Mouse (Mus musculus) midbrain, postnatal 0 days (tissue): ENCODE measurements around the gene Gm17651. TPM values are rescaled to one million over a fixed set of nuclear protein-coding genes. Genes with fewer than 3 reads are reported as not detected.

Experiments
- ATAC-seq: fragments of 200-750 bp; cut with Nextera tagmentation; 2 replicates; pipeline ENCODE4 v1.8.0; 2017; ENCODE audit warnings: moderate number of reproducible peaks, mild to moderate bottlenecking, moderate TSS enrichment, moderate library complexity; ENCODE audit not compliant: low FRiP score
- DNase-seq: peaks from one replicate; pipeline ENCODE4 v3.0.0-alpha.2; 2015; ENCODE audit warnings: low spot score
- H3K27ac ChIP-seq: fragments of 300-500 bp; sonication (generic); 2 replicates; pipeline ENCODE4 v1.5.1; 2014; ENCODE audit warnings: low read depth, mild to moderate bottlenecking, low read length, mixed read lengths
- H3K27me3 ChIP-seq: fragments of 300-500 bp; sonication (generic); 2 replicates; pipeline ENCODE4 v1.6.1; 2014; ENCODE audit warnings: low read length, control low read depth, mixed read lengths; ENCODE audit not compliant: insufficient read depth
- H3K36me3 ChIP-seq: fragments of 300-500 bp; sonication (generic); 2 replicates; pipeline ENCODE4 v1.6.1; 2014; ENCODE audit warnings: low read length, control low read depth, mixed read lengths; ENCODE audit not compliant: insufficient read depth
- H3K4me1 ChIP-seq: fragments of 300-500 bp; sonication (generic); 2 replicates; pipeline ENCODE4 v1.6.1; 2014; ENCODE audit warnings: mild to moderate bottlenecking, control low read depth, antibody characterized with exemption, low read length, mixed read lengths; ENCODE audit not compliant: insufficient read depth
- H3K4me2 ChIP-seq: fragments of 300-500 bp; sonication (generic); 2 replicates; pipeline ENCODE4 v1.6.1; 2014; ENCODE audit warnings: low read depth, mild to moderate bottlenecking, low read length, mixed read lengths; ENCODE audit not compliant: poor library complexity, severe bottlenecking
- H3K4me3 ChIP-seq: fragments of 300-500 bp; sonication (generic); 2 replicates; pipeline ENCODE4 v1.5.1; 2014; ENCODE audit warnings: low read depth, mild to moderate bottlenecking, low read length, moderate library complexity
- H3K9ac ChIP-seq: fragments of 300-500 bp; sonication (generic); replicated peaks from 2 replicates; pipeline ENCODE4 v1.6.1; 2014; ENCODE audit warnings: mild to moderate bottlenecking, low read length, moderate library complexity, mixed read lengths; ENCODE audit not compliant: poor library complexity, severe bottlenecking
- H3K9me3 ChIP-seq: fragments of 300-500 bp; sonication (generic); 2 replicates; pipeline ENCODE4 v1.6.1; 2016; ENCODE audit warnings: low read length, control low read depth
- CTCF ChIP-seq: IDR thresholded peaks from 2 replicates; pipeline ENCODE4 v1.5.1; 2016; ENCODE audit warnings: antibody characterized with exemption, mild to moderate bottlenecking
- WGBS: fragments of 180-500 bp; shearing (Covaris S2); extraction: QIAGEN DNeasy Blood & Tissue Kit; methylation state at CpG from one replicate; pipeline ENCODE4 v1.1.7; 2014; 5-methylcytosine and 5-hydroxymethylcytosine counted together
- polyA plus RNA-seq: library from polyadenylated mRNA; unstranded; fragments of >200 nt; fragmentation: Nextera tagmentation; extraction: Ambion mirVana; gene quantifications from 2 replicates; pipeline ENCODE4 v1.2.1, GENCODE M21; 2015
- total RNA-seq: library from RNA; depleted of rRNA; stranded (reverse); fragments of >200 nt; gene quantifications from 2 replicates; pipeline ENCODE4 v1.2.3, GENCODE M21; 2014

The Gm17651 gene
- total and polyA plus RNA-seq, 2 experiments from 2014 or later, result not detected

DNA sequence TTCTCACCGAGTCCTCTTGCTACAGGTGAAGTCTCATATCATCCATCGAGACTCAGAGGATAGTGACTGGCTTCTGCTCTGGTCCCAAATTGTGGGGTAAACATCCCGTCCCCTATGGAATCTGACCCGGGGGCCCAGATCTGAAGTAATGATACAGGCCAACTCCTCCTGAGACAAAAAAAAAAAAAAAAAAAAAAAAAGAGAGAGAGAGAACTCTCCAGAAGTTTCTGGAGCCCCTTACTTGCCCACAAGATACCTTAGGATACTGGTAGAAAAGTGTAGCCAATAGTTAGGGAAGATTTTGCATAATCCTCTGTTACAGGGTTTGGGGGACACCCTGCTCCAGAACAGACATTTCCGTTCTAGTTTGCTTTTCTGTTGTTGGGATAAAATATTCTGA, 8.1 kb upstream of the Gm17651 start:
- H3K27me3 ChIP-seq, result no peaks in the 10 kb centered on the region
- H3K36me3 ChIP-seq, result no peaks in the 10 kb centered on the region
- H3K9me3 ChIP-seq, result no peaks in the 10 kb centered on the region
- H3K4me3 ChIP-seq, result peak overlapping the region; percentile 37; the same call in 1 of the 2 replicates
- peak overlapping the region; percentile 61 for H3K4me2 ChIP-seq
- no peak overlapping the region for H3K9ac ChIP-seq
- peaks cover 9% of the 10 kb centered on the region; the same call in 1 of the 2 replicates for H3K4me1 ChIP-seq
- no peak overlapping the region for H3K27ac ChIP-seq
- TF ChIP-seq CTCF, result no peak
- 27% methylated on average over 5 of the region's 5 CpGs for WGBS
- DNase-seq (no peak), ATAC-seq (no peak)

DNA sequence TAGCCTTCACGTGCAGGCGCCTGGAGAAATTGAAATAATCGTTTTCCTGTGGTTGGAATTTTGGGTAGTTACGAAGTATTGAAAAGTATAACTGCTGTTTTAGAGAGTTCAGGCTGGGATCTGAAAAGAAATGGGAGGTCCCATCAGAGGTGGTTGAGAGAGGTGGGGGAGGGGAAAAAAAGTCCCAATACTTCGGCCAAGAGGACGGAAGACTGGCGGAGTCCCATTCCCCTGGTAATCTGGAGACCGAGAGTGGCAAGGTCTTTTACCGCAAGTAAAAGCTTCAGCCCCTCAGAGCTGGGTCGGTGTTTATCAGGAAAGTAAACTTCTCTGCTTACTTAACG, 7.6 kb upstream of the Gm17651 start:
- no peaks in the 10 kb centered on the region for H3K9me3 ChIP-seq
- DNase-seq (no peak), ATAC-seq (no peak)
- TF ChIP-seq CTCF, result no peak
- no peak overlapping the region for H3K27ac ChIP-seq
- H3K4me3 ChIP-seq, result peak overlapping the region; percentile 37
- 2% methylated on average over 11 of the region's 11 CpGs for WGBS
- no peaks in the 10 kb centered on the region for H3K27me3 ChIP-seq
- peaks cover 9% of the 10 kb centered on the region; the same call in 1 of the 2 replicates for H3K4me1 ChIP-seq
- H3K36me3 ChIP-seq, result no peaks in the 10 kb centered on the region
- H3K9ac ChIP-seq, result no peak overlapping the region
- H3K4me2 ChIP-seq, result peak overlapping the region; percentile 61

DNA sequence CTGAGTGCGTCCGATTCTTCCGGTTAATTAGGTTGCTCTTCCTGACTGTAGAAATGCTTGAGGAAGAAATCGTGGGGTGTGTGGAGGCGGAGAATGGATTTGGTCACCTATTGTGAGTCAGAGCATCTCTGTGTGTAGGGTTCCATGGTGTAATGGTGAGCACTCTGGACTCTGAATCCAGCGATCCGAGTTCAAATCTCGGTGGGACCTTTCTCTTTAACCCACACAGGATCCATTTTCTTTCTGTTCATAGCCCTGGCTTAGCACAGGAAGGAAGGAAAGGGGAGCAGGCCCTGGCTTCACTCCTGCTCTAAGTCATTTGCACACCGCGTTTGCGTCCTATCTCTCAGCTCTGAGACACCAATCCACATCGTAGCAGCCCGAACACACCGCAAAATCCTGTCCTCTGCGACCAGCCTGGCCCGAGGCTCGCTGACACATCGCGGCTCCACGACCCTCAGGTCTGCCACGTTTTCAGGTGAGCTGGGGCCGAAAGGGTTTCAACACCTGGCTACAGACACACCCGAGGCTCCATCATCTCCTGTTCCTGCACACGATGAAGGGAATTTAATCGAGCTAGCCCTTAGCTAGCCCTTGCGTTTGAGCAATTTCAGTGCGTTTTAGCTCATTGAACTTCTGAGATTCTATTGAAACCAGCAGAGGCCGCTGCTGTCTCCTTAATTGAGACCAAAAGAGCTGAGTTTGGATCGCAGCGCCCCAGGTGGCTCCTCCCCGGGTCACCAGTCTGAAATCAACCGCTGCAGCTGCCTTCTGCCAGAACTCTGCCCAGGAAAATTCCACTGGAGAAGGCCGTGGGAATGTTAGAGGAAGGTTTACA, 7.0 kb upstream of the Gm17651 start:
- H3K4me1 ChIP-seq, result peaks cover 9% of the 10 kb centered on the region; the same call in 1 of the 2 replicates
- H3K4me2 ChIP-seq, result peak overlapping the region; percentile 61
- peak; percentile 78 for TF ChIP-seq CTCF
- DNase-seq (peak; percentile 85), ATAC-seq (peak; percentile 82)
- peak overlapping the region; percentile 37 for H3K4me3 ChIP-seq
- H3K27ac ChIP-seq, result peak overlapping the region; percentile 58
- H3K36me3 ChIP-seq, result no peaks in the 10 kb centered on the region
- no peaks in the 10 kb centered on the region for H3K27me3 ChIP-seq
- 1% methylated on average over 33 of the region's 33 CpGs for WGBS
- H3K9ac ChIP-seq, result peak overlapping the region; percentile 47
- no peaks in the 10 kb centered on the region for H3K9me3 ChIP-seq

DNA sequence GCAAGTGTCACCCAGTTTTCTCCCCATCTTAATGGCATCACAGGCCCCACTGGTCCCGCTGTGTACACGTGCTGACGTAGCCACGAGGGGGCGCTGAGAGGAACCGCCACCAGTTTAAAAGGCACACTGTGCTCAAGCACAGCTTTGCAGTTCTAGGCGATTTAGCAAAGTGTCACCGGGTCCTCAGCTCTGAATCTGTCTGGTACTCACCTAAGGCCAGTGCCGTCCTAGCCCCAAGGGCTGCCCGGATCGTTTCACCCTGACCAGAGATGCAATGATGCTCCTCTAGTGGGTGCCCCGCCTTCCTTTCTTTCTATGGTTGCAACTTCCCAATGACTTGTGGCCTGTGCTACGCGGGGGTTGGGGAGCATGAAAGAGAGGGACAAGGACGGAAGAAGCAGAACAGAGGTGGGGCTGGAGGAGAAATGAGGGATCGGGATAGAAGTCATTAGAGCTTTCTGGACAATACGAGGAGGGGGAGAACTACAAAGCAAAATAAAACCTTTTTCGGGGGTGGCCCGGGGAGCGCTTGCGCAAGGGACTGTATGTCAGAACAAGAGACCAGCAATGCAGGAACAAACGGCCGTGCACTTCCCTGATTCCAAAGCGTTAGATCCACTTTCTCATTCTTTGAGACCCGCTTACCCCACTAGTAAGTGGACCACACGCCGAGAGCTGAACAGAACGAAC, 6.3 kb upstream of the Gm17651 start:
- Histone ChIP-seq H3K9ac (peak overlapping the region; percentile 47), H3K9me3 (no peaks in the 10 kb centered on the region), H3K4me2 (peak overlapping the region; percentile 61), H3K4me3 (peak overlapping the region; percentile 37), H3K27ac (peak overlapping the region; percentile 47; the same call in 1 of the 2 replicates), H3K27me3 (no peaks in the 10 kb centered on the region), H3K4me1 (peaks cover 9% of the 10 kb centered on the region; the same call in 1 of the 2 replicates), H3K36me3 (no peaks in the 10 kb centered on the region)
- TF ChIP-seq CTCF, result peak; percentile 81
- 3% methylated on average over 28 of the region's 28 CpGs for WGBS
- DNase-seq, result peak; percentile 64
- ATAC-seq, result peak; percentile 66

DNA sequence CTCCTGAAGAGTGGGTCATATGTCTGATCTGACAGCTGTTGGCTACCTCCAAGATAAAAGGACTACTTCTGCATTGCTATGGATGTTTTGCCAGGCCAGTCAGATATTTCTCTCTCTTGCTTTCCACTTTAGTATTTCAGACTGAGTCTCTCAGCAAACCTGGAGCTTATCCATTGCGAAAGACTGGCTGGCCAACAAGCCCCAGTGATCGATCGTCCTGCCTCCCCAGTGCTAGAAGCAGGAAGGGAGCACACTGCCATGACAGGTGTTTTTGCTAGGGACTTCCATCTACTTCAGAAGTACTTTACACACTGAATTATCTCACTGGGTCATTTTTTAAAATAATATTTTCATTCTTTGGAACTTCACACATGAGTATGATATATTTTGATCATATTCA, 3.9 kb upstream of the Gm17651 start:
- Histone ChIP-seq H3K4me3 (no peak overlapping the region), H3K36me3 (no peaks in the 10 kb centered on the region), H3K9me3 (no peaks in the 10 kb centered on the region), H3K27me3 (no peaks in the 10 kb centered on the region), H3K27ac (no peak overlapping the region), H3K9ac (no peak overlapping the region), H3K4me2 (no peak overlapping the region), H3K4me1 (peaks cover 9% of the 10 kb centered on the region; the same call in 1 of the 2 replicates)
- DNase-seq (no peak), ATAC-seq (no peak)
- no peak for TF ChIP-seq CTCF
- 97% methylated on average over 3 of the region's 3 CpGs for WGBS

DNA sequence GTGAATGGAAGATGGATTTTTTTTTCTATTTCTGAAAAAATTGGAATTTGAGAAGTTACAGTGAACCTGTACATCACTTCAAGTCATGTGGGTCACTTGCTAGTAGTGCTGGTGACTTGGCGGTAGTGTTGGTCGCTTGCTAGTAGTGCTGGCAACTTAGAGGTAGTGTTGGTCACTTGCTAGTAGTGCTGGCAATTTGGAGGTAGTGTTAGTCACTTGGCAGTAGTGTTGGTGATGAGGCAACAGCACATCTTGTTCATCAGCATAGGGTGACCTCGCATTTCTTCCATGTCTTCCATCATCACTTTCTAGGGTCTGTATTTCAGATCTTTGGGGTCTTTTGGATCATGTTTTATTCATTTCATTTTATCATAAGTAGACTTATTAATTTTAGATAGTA, 1.6 kb upstream of the Gm17651 start:
- Histone ChIP-seq H3K4me1 (no peaks in the 10 kb centered on the region), H3K4me3 (no peak overlapping the region), H3K36me3 (peaks cover 9% of the 10 kb centered on the region; the same call in 1 of the 2 replicates), H3K27ac (no peak overlapping the region), H3K9me3 (no peaks in the 10 kb centered on the region), H3K27me3 (no peaks in the 10 kb centered on the region), H3K9ac (no peak overlapping the region), H3K4me2 (no peak overlapping the region)
- DNase-seq (no peak), ATAC-seq (no peak)
- 95% methylated on average over 3 of the region's 3 CpGs for WGBS
- TF ChIP-seq CTCF, result no peak
